Mouse (Mus musculus) lung, postnatal 0 days (tissue): Measurements from ENCODE around the gene Dph5.

Experiments used
- CTCF ChIP-seq: IDR thresholded peaks from 2 replicates; pipeline ENCODE4 v1.5.1; 2016; ENCODE audit warnings: antibody characterized with exemption, mild to moderate bottlenecking
- EP300 ChIP-seq: IDR thresholded peaks from 2 replicates; pipeline ENCODE4 v1.6.1; 2016; ENCODE audit warnings: antibody characterized with exemption, mild to moderate bottlenecking, control low read depth

- TF ChIP-seq CTCF (no peak), EP300 (no peak)
Observed at GRCm38 (mm10) chr3:115926531-115926930, 38.9 kb downstream of the Dph5 start.
